Mouse (Mus musculus) lung, adult 2 months (tissue): ENCODE measurements around the gene Il1b.

ENCODE experiments used
- CTCF ChIP-seq: fragments of 200-500 bp; IDR thresholded peaks from 2 replicates; pipeline ENCODE4 v1.5.1; 2011; ENCODE audit warnings: mild to moderate bottlenecking, low read length, control low read depth; ENCODE audit not compliant: insufficient read depth
- POLR2A ChIP-seq: fragments of 200-500 bp; IDR thresholded peaks from 2 replicates; pipeline ENCODE4 v1.6.1; 2011; ENCODE audit warnings: low read depth, mild to moderate bottlenecking, control low read depth, low read length, borderline replicate concordance; ENCODE audit errors: extremely low read depth

DNA sequence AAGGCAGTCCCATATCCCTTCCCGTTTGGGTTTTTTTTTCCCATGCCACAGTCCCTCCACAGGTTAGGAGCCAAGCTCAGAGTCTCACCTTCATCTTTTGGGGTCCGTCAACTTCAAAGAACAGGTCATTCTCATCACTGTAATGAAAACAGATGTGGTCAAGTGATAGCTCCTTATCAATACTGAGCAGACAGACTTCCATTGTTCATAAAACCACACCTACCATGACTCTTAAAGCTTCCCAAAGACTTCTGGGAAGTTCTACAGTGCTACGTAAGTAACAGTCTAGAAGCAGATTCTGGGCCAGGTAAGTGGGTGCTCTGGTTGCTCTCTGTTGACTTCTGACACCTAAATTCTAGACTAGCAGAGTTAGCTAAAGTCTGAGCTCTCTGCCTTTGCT is 1.3 kb downstream of the Il1b start:
- TF ChIP-seq CTCF (no peak), POLR2A (no peak)
